Mouse (Mus musculus): Measurements from ENCODE around the gene Lingo2. TPM values are rescaled to one million over a fixed set of nuclear protein-coding genes. Genes with fewer than 3 reads are reported as not detected.

The Lingo2 gene
- polyA plus RNA-seq, 1 experiment from 2014 or later: 0.21 TPM

- no peak overlapping the region for H3K4me3 ChIP-seq
- no peaks in the 10 kb centered on the region for H3K36me3 ChIP-seq
- no peak for ATAC-seq (replicated peaks; ENCODE audit: insufficient number of reproducible peaks, insufficient read depth, low FRiP score, low read depth)
- H3K9me3 ChIP-seq (replicated peaks): no peaks in the 10 kb centered on the region
- H3K4me2 ChIP-seq: no peak overlapping the region
- no peaks in the 10 kb centered on the region for H3K4me1 ChIP-seq (replicated peaks)
- no peak overlapping the region for H3K27ac ChIP-seq
- WGBS: 48% methylated on average over 2 of the region's 2 CpGs
- H3K27me3 ChIP-seq: no peaks in the 10 kb centered on the region
- no peak overlapping the region for H3K9ac ChIP-seq
Observed at GRCm38 (mm10) chr4:36540664-36541360, 410.7 kb downstream of the Lingo2 start.

DNA sequence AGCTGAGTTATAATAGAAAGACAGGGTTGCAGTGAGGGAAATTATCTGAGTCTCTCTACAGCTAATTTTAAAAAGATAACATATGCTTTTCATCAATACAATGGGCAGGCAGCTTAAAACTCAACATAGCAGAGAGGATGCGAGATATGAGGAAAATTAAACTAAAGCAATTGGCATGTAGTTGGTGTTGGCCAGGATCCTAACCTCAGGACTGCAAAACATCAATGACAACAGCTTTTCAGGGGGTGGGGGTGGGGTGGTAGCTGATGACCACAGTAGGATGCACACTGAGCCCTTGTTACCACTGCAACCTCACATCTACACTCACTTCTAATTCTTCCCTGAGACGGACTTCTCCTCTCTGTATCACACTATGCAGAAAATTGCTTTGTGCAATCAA is 417.7 kb downstream of the Lingo2 start:
- Histone ChIP-seq H3K27me3 (no peaks in the 10 kb centered on the region), H3K4me1 (replicated peaks) (no peaks in the 10 kb centered on the region), H3K4me3 (no peak overlapping the region), H3K36me3 (no peaks in the 10 kb centered on the region), H3K27ac (no peak overlapping the region), H3K9me3 (replicated peaks) (no peaks in the 10 kb centered on the region), H3K4me2 (no peak overlapping the region), H3K9ac (no peak overlapping the region)
- ATAC-seq (replicated peaks; ENCODE audit: insufficient number of reproducible peaks, insufficient read depth, low FRiP score, low read depth): no peak
- WGBS: 54% methylated on average over 2 of the region's 2 CpGs

GRCm38 (mm10) chr4:36490255-36490654 is 461.3 kb downstream of the Lingo2 start:
- no peaks in the 10 kb centered on the region for H3K27me3 ChIP-seq
- H3K4me2 ChIP-seq: no peak overlapping the region
- no peak overlapping the region for H3K9ac ChIP-seq
- ATAC-seq (replicated peaks; ENCODE audit: insufficient number of reproducible peaks, insufficient read depth, low FRiP score, low read depth): no peak
- H3K27ac ChIP-seq: no peak overlapping the region
- no peaks in the 10 kb centered on the region for H3K36me3 ChIP-seq
- no peak overlapping the region for H3K4me3 ChIP-seq
- WGBS: 59% methylated on average over 1 of the region's 1 CpGs
- no peaks in the 10 kb centered on the region for H3K9me3 ChIP-seq (replicated peaks)
- H3K4me1 ChIP-seq (replicated peaks): no peaks in the 10 kb centered on the region

GRCm38 (mm10) chr4:36435211-36435610 is 516.3 kb downstream of the Lingo2 start:
- no peak overlapping the region for H3K27ac ChIP-seq
- H3K4me1 ChIP-seq (replicated peaks): no peaks in the 10 kb centered on the region
- no peak for ATAC-seq (replicated peaks; ENCODE audit: insufficient number of reproducible peaks, insufficient read depth, low FRiP score, low read depth)
- no peaks in the 10 kb centered on the region for H3K27me3 ChIP-seq
- no peaks in the 10 kb centered on the region for H3K9me3 ChIP-seq (replicated peaks)
- no peak overlapping the region for H3K4me2 ChIP-seq
- WGBS: 86% methylated on average over 3 of the region's 3 CpGs
- no peak overlapping the region for H3K4me3 ChIP-seq
- no peak overlapping the region for H3K9ac ChIP-seq
- H3K36me3 ChIP-seq: no peaks in the 10 kb centered on the region

- Histone ChIP-seq H3K9me3 (replicated peaks) (no peaks in the 10 kb centered on the region), H3K27me3 (no peaks in the 10 kb centered on the region), H3K27ac (no peak overlapping the region), H3K4me3 (no peak overlapping the region), H3K4me2 (no peak overlapping the region), H3K4me1 (replicated peaks) (no peaks in the 10 kb centered on the region), H3K36me3 (no peaks in the 10 kb centered on the region), H3K9ac (no peak overlapping the region)
- 55% methylated on average over 5 of the region's 5 CpGs for WGBS
- no peak for ATAC-seq (replicated peaks; ENCODE audit: insufficient number of reproducible peaks, insufficient read depth, low FRiP score, low read depth)
Observed at GRCm38 (mm10) chr4:36426192-36426591, 525.4 kb downstream of the Lingo2 start.

GRCm38 (mm10) chr4:36407350-36407749 is 544.2 kb downstream of the Lingo2 start:
- no peaks in the 10 kb centered on the region for H3K4me1 ChIP-seq (replicated peaks)
- no peak overlapping the region for H3K9ac ChIP-seq
- H3K27ac ChIP-seq: no peak overlapping the region
- WGBS: 82% methylated on average over 3 of the region's 3 CpGs
- no peaks in the 10 kb centered on the region for H3K27me3 ChIP-seq
- H3K36me3 ChIP-seq: no peaks in the 10 kb centered on the region
- no peaks in the 10 kb centered on the region for H3K9me3 ChIP-seq (replicated peaks)
- no peak for ATAC-seq (replicated peaks; ENCODE audit: insufficient number of reproducible peaks, insufficient read depth, low FRiP score, low read depth)
- H3K4me2 ChIP-seq: no peak overlapping the region
- H3K4me3 ChIP-seq: no peak overlapping the region

DNA sequence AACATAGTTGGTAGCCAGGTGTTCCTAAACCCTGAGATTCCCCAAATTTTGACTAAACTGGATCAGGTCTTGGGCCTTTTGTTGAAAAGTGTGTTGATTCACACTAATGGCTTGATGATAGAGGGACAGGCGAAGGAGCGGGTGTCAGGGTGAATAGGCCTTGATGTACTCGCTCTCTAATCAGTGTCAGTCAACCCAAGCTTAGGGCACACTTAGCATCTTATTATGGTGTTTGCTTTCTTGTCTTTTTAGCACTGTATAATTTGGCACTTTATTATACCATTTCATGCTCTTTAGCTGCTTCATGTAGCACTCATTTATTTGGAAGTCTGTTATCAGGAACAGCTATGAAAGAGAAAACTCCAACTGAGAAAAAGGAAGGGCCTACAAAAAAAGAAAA is 582.6 kb downstream of the Lingo2 start:
- no peak for ATAC-seq (replicated peaks; ENCODE audit: insufficient number of reproducible peaks, insufficient read depth, low FRiP score, low read depth)
- no peaks in the 10 kb centered on the region for H3K9me3 ChIP-seq (replicated peaks)
- H3K4me3 ChIP-seq: no peak overlapping the region
- H3K36me3 ChIP-seq: no peaks in the 10 kb centered on the region
- no peak overlapping the region for H3K9ac ChIP-seq
- no peak overlapping the region for H3K27ac ChIP-seq
- no peaks in the 10 kb centered on the region for H3K27me3 ChIP-seq
- no peaks in the 10 kb centered on the region for H3K4me1 ChIP-seq (replicated peaks)
- no peak overlapping the region for H3K4me2 ChIP-seq
- 83% methylated on average over 3 of the region's 3 CpGs for WGBS

- Histone ChIP-seq H3K36me3 (no peaks in the 10 kb centered on the region), H3K27me3 (no peaks in the 10 kb centered on the region), H3K27ac (no peak overlapping the region), H3K4me2 (no peak overlapping the region), H3K4me1 (replicated peaks) (no peaks in the 10 kb centered on the region), H3K4me3 (no peak overlapping the region), H3K9me3 (replicated peaks) (no peaks in the 10 kb centered on the region), H3K9ac (no peak overlapping the region)
- 71% methylated on average over 2 of the region's 2 CpGs for WGBS
- ATAC-seq (replicated peaks; ENCODE audit: insufficient number of reproducible peaks, insufficient read depth, low FRiP score, low read depth): no peak
Observed at GRCm38 (mm10) chr4:36354401-36354800, 597.1 kb downstream of the Lingo2 start.

DNA sequence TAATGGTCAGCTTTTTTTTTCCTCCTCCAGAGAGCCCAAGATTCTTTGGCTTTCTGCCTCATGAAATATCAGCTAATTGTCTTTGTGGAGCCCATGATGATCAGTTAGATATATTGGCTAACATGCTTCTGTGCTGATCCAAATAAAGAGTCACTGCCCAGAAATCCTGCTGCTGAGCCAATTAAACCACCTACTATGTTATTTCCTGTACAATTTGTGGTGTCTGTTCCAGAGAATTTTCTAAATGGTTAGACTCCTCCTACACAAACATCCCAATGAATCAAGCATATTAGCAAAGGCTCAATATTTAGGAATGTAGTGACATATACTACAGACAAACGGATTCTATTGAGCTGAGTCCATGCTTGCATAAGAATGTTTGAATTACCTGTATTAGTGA is 619.8 kb downstream of the Lingo2 start:
- Histone ChIP-seq H3K27me3 (no peaks in the 10 kb centered on the region), H3K4me1 (replicated peaks) (no peaks in the 10 kb centered on the region), H3K4me3 (no peak overlapping the region), H3K36me3 (no peaks in the 10 kb centered on the region), H3K9me3 (replicated peaks) (no peaks in the 10 kb centered on the region), H3K4me2 (no peak overlapping the region), H3K9ac (no peak overlapping the region), H3K27ac (no peak overlapping the region)
- no peak for ATAC-seq (replicated peaks; ENCODE audit: insufficient number of reproducible peaks, insufficient read depth, low FRiP score, low read depth)
- 64% methylated on average over 1 of the region's 1 CpGs for WGBS

DNA sequence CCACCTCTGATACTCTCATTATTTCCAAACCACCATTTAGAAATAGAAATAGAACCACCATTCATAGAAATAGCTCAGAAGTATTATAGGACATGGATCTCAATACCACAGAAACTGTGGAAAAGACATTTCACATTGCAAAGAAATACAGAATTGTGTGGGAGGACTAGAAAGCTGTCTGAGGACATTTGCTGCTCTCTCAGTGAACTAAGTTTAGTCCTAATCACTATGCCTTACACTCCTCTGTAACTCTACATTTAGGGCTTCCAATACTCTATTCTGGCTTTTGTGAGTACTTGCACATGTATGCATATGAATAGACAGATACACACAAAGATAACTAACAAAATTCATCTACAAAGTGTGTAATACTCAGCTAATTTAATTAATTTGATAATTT is 625.9 kb downstream of the Lingo2 start:
- no peak for ATAC-seq (replicated peaks; ENCODE audit: insufficient number of reproducible peaks, insufficient read depth, low FRiP score, low read depth)
- Histone ChIP-seq H3K9me3 (replicated peaks) (no peaks in the 10 kb centered on the region), H3K27me3 (no peaks in the 10 kb centered on the region), H3K36me3 (no peaks in the 10 kb centered on the region), H3K9ac (no peak overlapping the region), H3K4me2 (no peak overlapping the region), H3K4me1 (replicated peaks) (no peaks in the 10 kb centered on the region), H3K4me3 (no peak overlapping the region), H3K27ac (no peak overlapping the region)

GRCm38 (mm10) chr4:36313067-36313466 is 638.5 kb downstream of the Lingo2 start:
- Histone ChIP-seq H3K4me1 (replicated peaks) (no peaks in the 10 kb centered on the region), H3K27me3 (no peaks in the 10 kb centered on the region), H3K9me3 (replicated peaks) (no peaks in the 10 kb centered on the region), H3K4me2 (no peak overlapping the region), H3K27ac (no peak overlapping the region), H3K36me3 (no peaks in the 10 kb centered on the region), H3K9ac (no peak overlapping the region), H3K4me3 (no peak overlapping the region)
- WGBS: 71% methylated on average over 2 of the region's 2 CpGs
- no peak for ATAC-seq (replicated peaks; ENCODE audit: insufficient number of reproducible peaks, insufficient read depth, low FRiP score, low read depth)

DNA sequence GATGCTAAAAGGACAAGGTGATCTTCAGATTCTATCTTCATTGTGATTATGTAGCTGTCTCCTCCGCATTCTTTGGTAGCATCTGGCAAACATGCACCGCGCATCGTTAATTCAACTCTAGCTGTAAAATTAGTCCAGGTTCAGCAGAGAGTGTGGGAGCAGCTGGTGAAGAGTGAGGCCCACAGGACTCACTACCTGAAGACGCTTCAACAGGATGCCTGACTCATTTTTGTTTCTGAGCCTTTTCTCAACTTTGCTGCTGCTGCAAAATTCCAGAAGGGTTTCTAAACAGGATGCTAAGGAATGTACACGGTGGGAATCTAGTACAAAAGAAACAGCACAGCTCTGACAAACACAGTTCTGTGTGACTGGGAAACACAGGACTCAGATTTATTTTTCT is 640.1 kb downstream of the Lingo2 start:
- no peak overlapping the region for H3K4me3 ChIP-seq
- no peak overlapping the region for H3K9ac ChIP-seq
- H3K27me3 ChIP-seq: no peaks in the 10 kb centered on the region
- H3K4me2 ChIP-seq: no peak overlapping the region
- H3K4me1 ChIP-seq (replicated peaks): no peaks in the 10 kb centered on the region
- WGBS: 79% methylated on average over 6 of the region's 6 CpGs
- ATAC-seq (replicated peaks; ENCODE audit: insufficient number of reproducible peaks, insufficient read depth, low FRiP score, low read depth): no peak
- H3K27ac ChIP-seq: no peak overlapping the region
- no peaks in the 10 kb centered on the region for H3K36me3 ChIP-seq
- no peaks in the 10 kb centered on the region for H3K9me3 ChIP-seq (replicated peaks)

All from heart, embryonic 15.5 days (tissue).